In the genomic region with DNA sequence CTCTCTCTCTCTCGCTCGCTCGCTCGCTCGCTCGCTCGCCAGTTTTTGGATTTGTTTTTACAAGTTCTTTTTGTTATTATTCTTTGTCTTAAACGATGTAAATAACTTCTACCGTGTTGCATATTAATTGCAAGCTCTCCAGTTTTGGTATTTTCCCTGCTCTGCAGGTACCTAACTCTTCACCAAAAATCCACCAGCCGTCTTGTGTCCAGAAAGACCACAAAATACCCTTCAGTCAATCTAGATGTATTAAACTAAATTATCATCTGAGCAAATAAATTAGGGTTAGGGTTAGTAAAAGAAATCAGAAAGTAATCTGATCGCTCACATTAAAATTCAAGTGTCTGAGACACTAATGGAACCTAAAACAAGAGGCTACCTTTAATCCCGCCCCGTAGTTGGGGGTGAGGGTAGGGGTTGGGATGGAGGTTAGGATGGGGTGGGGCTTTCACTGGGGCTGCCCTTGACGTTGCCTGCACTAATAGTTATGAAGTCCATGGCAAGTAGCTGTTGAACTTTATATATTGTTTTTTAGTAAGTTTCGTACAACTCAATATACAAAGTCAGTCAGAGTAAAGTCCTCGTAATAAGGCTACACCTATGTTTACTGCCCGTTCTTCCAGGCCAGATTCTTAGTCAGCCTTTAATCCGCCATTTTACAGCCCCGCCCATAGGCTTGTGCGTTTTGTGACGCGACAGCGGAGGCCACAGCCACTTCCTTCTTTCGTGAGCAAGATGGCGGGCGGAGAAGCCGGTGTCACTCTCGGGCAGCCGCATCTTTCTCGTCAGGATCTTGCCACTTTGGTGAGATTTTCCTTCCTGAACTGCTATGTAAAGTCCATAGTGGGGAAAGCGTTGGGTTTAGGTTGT, we compare ENCODE assay signal across 8 mouse cellular contexts. TPM values are rescaled to one million over a fixed set of nuclear protein-coding genes. Genes with fewer than 3 reads are reported as not detected.
DNase-seq lines count a peak whose midpoint lies in the region; ATAC-seq lines count a peak whose summit lies in the region.

TSS of gene Eif2s3y (plus strand) at position 662 of the 870 bp plus-strand sequence.

- H3K27me3 ChIP-seq in hindbrain, embryonic 10.5 days (ENCODE audit: insufficient read depth, poor library complexity, severe bottlenecking), result no peaks in the 10 kb centered on the region
- no peaks in the 10 kb centered on the region for H3K27me3 ChIP-seq in limb, embryonic 11.5 days (ENCODE audit: control insufficient read depth, insufficient read depth, low read length)
- no peaks in the 10 kb centered on the region for H3K27me3 ChIP-seq in midbrain, embryonic 11.5 days (ENCODE audit: control insufficient read depth, insufficient read depth, low read length)
- H3K27me3 ChIP-seq in stomach, embryonic 14.5 days (ENCODE audit: control insufficient read depth, insufficient read depth, low read length), result no peaks in the 10 kb centered on the region

- no peaks in the 10 kb centered on the region for H3K9me3 ChIP-seq in hindbrain, embryonic 10.5 days
- H3K9me3 ChIP-seq in limb, embryonic 11.5 days (ENCODE audit: control insufficient read depth, low read length), result no peaks in the 10 kb centered on the region
- H3K9me3 ChIP-seq in midbrain, embryonic 11.5 days (ENCODE audit: control insufficient read depth, low read length), result no peaks in the 10 kb centered on the region
- no peaks in the 10 kb centered on the region for H3K9me3 ChIP-seq in stomach, embryonic 14.5 days (ENCODE audit: control insufficient read depth, low read depth, low read length)

- H3K4me2 ChIP-seq in limb, embryonic 11.5 days (ENCODE audit: low read depth, severe bottlenecking), result no peak within 1 kb of the TSS
- H3K4me2 ChIP-seq in midbrain, embryonic 11.5 days, result peak within 1 kb of the TSS; percentile 20
- H3K4me2 ChIP-seq in stomach, embryonic 14.5 days (replicated peaks; ENCODE audit: low read depth, low read length), result peak within 1 kb of the TSS; percentile 26; the same call in 1 of the 2 replicates

- no peaks in the 10 kb centered on the region for H3K4me1 ChIP-seq in hindbrain, embryonic 10.5 days (replicated peaks)
- no peaks in the 10 kb centered on the region for H3K4me1 ChIP-seq in limb, embryonic 11.5 days (ENCODE audit: control insufficient read depth, insufficient read depth, low read length)
- no peaks in the 10 kb centered on the region for H3K4me1 ChIP-seq in midbrain, embryonic 11.5 days (ENCODE audit: control insufficient read depth, insufficient read depth, low read length)
- H3K4me1 ChIP-seq in stomach, embryonic 14.5 days (ENCODE audit: control insufficient read depth, insufficient read depth, low read length), result no peaks in the 10 kb centered on the region

- H3K27ac ChIP-seq in hindbrain, embryonic 10.5 days, result peak within 1 kb of the TSS; percentile 75
- no peak within 1 kb of the TSS for H3K27ac ChIP-seq in limb, embryonic 11.5 days (replicated peaks; ENCODE audit: low read depth, low read length)
- H3K27ac ChIP-seq in midbrain, embryonic 11.5 days (ENCODE audit: low read depth, low read length), result no peak within 1 kb of the TSS
- no peak within 1 kb of the TSS for H3K27ac ChIP-seq in stomach, embryonic 14.5 days (ENCODE audit: low read length)

- 29% methylated on average over 31 of the region's 31 CpGs for WGBS in hindbrain, embryonic 10.5 days
- WGBS in limb, embryonic 11.5 days, result 10% methylated on average over 19 of the region's 31 CpGs
- 30% methylated on average over 27 of the region's 31 CpGs for WGBS in midbrain, embryonic 11.5 days
- WGBS in stomach, embryonic 14.5 days, result 34% methylated on average over 21 of the region's 31 CpGs

- peak; percentile 74 for DNase-seq in cerebellum, adult 11-12 months
- no peak for DNase-seq in cerebellum, adult 9-10 months
- peak; percentile 90 for DNase-seq in brain, adult 2 months (ENCODE audit: low read depth, low spot score)
- peak; percentile 13 for DNase-seq in fat pad, adult 2 months (ENCODE audit: extremely low read depth, low read depth, low spot score)
- peak; percentile 51 for DNase-seq in hindbrain, embryonic 10.5 days (ENCODE audit: low spot score)
- peak; percentile 55 for DNase-seq in limb, embryonic 11.5 days (ENCODE audit: low spot score)
- peak; percentile 84 for DNase-seq in midbrain, embryonic 11.5 days (ENCODE audit: low spot score, missing footprints)

- H3K9ac ChIP-seq in limb, embryonic 11.5 days (ENCODE audit: low read length), result no peak within 1 kb of the TSS
- no peak within 1 kb of the TSS for H3K9ac ChIP-seq in midbrain, embryonic 11.5 days (ENCODE audit: low read length)
- no peak within 1 kb of the TSS for H3K9ac ChIP-seq in stomach, embryonic 14.5 days (replicated peaks; ENCODE audit: low read depth, low read length)

- H3K4me3 ChIP-seq in hindbrain, embryonic 10.5 days, result peak within 1 kb of the TSS; percentile 47
- H3K4me3 ChIP-seq in limb, embryonic 11.5 days (ENCODE audit: low read depth, low read length), result peak within 1 kb of the TSS; percentile 24; the same call in 1 of the 2 replicates
- peak within 1 kb of the TSS; percentile 32 for H3K4me3 ChIP-seq in midbrain, embryonic 11.5 days (ENCODE audit: low read depth, low read length)
- H3K4me3 ChIP-seq in stomach, embryonic 14.5 days (ENCODE audit: low read depth, low read length), result peak within 1 kb of the TSS; percentile 26

- ATAC-seq in limb, embryonic 11.5 days (ENCODE audit: insufficient number of reproducible peaks, low FRiP score, low TSS enrichment, low read depth), result peak; percentile 75; the same call in 1 of the 2 replicates
- peak; percentile 99 for ATAC-seq in midbrain, embryonic 11.5 days (ENCODE audit: low FRiP score)
- peak; percentile 88; the same call in 1 of the 2 replicates for ATAC-seq in stomach, embryonic 14.5 days (ENCODE audit: insufficient number of reproducible peaks, insufficient read depth, low FRiP score, low read depth)

- no peaks in the 10 kb centered on the region for H3K36me3 ChIP-seq in hindbrain, embryonic 10.5 days
- no peaks in the 10 kb centered on the region for H3K36me3 ChIP-seq in limb, embryonic 11.5 days (ENCODE audit: control insufficient read depth, insufficient read depth, low read length)
- H3K36me3 ChIP-seq in midbrain, embryonic 11.5 days (ENCODE audit: control insufficient read depth, insufficient read depth, low read length), result no peaks in the 10 kb centered on the region
- no peaks in the 10 kb centered on the region for H3K36me3 ChIP-seq in stomach, embryonic 14.5 days (ENCODE audit: control insufficient read depth, insufficient read depth, low read length)

RNA-seq across cellular contexts. Expression of gene Eif2s3y, which starts in this region (rescaled TPM):
- 24.6 and 32.2 TPM in 2 replicates for polyA plus RNA-seq in hindbrain, embryonic 10.5 days (2016; fragmentation: Nextera tagmentation; extraction: Ambion mirVana)
- polyA plus RNA-seq in limb, embryonic 11.5 days (2014; fragmentation: Nextera tagmentation; extraction: Ambion mirVana), result 28.7 and 31.3 TPM in 2 replicates
- polyA plus RNA-seq in midbrain, embryonic 11.5 days (2014; fragmentation: Nextera tagmentation; extraction: Ambion mirVana), result 28.2 and 30.9 TPM in 2 replicates
- 82.7 TPM in 1 of 2 replicates, not detected in the other for polyA plus RNA-seq in stomach, embryonic 14.5 days (2014; fragmentation: Nextera tagmentation; extraction: Ambion mirVana)
